ENCODE assay signal across 21 mouse cellular contexts in genomic region chr1:171465749-171466412, GRCm38 (mm10). TPM values are rescaled to one million over a fixed set of nuclear protein-coding genes. Genes with fewer than 3 reads are reported as not detected.
DNase-seq lines count a peak whose midpoint lies in the region; ATAC-seq and TF ChIP-seq lines count a peak whose summit lies in the region.
"Had no signal": no experiment of that assay in that cellular context is flagged by ENCODE, and none has a peak within 500 bp of the region (broad histone marks: within the 10 kb centered on the region; RNA-seq: fewer than 3 reads in every experiment).

No protein-coding gene starts in this region.

- H3K4me3 ChIP-seq in ES-Bruce4 (ENCODE audit: low read depth, low read length) = no peak overlapping the region
- H3K4me3 ChIP-seq: embryonic facial prominence, embryonic 12.5 days; forebrain, embryonic 12.5 days; hindbrain, embryonic 12.5 days had no signal

- peaks cover 29% of the 10 kb centered on the region for H3K36me3 ChIP-seq in ES-Bruce4 (ENCODE audit: control insufficient read depth, insufficient read depth, low read length, poor library complexity, severe bottlenecking)
- H3K36me3 ChIP-seq: embryonic facial prominence, embryonic 12.5 days; forebrain, embryonic 12.5 days; G1E; hindbrain, embryonic 12.5 days had no signal

- ATAC-seq in common myeloid progenitor, adult 5-6 weeks (replicated peaks; ENCODE audit: low read depth, poor library complexity, severe bottlenecking) = peak; percentile 53; the same call in 1 of the 2 replicates
- ATAC-seq: forebrain, embryonic 16.5 days; hindbrain, embryonic 16.5 days; inflammation-experienced regulatory T-cells, adult 6 months; intestine, postnatal 0 days had no signal

- H3K27ac ChIP-seq in ES-Bruce4 (ENCODE audit: insufficient read depth, low read length) = 0 out of 2 replicates have a peak overlapping the region, but pooled peaks have one; percentile 19
- H3K27ac ChIP-seq: embryonic facial prominence, embryonic 12.5 days; forebrain, embryonic 12.5 days; hindbrain, embryonic 12.5 days had no signal

- no peaks in the 10 kb centered on the region; the same call in none of the 2 replicates for H3K9me3 ChIP-seq in ES-Bruce4 (replicated peaks; ENCODE audit: control insufficient read depth, insufficient read depth, low read length, poor library complexity, severe bottlenecking)
- H3K9me3 ChIP-seq: embryonic facial prominence, embryonic 12.5 days; forebrain, embryonic 12.5 days; G1E; hindbrain, embryonic 12.5 days had no signal

- H3K27me3 ChIP-seq in ES-Bruce4 (ENCODE audit: control insufficient read depth, insufficient read depth, low read length, poor library complexity, severe bottlenecking) = no peaks in the 10 kb centered on the region
- H3K27me3 ChIP-seq: embryonic facial prominence, embryonic 12.5 days; forebrain, embryonic 12.5 days; hindbrain, embryonic 12.5 days had no signal

- no peak for TF ChIP-seq POLR2A in ES-Bruce4 (IDR thresholded peaks at IDR 0.05; ENCODE audit: insufficient read depth, low read length)

- TF ChIP-seq EP300 in ES-Bruce4 (IDR thresholded peaks at IDR 0.05; ENCODE audit: insufficient read depth, low read depth, low read length) = no peak

- TF ChIP-seq CTCF in ES-Bruce4 (IDR thresholded peaks at IDR 0.05; ENCODE audit: low read depth, low read length) = no peak

- peak; percentile 41 for DNase-seq in heart, adult 11 months
- no peak for DNase-seq in heart, adult 18-20 months
- DNase-seq in R1 (ENCODE audit: low read depth, low spot score) (peak; percentile 87), adipocyte (ENCODE audit: low spot score) (no peak)
- no peak for DNase-seq in adrenal gland, postnatal 4 days (ENCODE audit: low spot score in 2 of 2)
- no peak for DNase-seq in lung, postnatal 36 days
- DNase-seq: adrenal gland, adult 8-10 months; cerebellum, adult 2 months; cerebellum, postnatal 10 days; gastrocnemius, postnatal 10 days; heart, postnatal 4 days had no signal

- H3K4me1 ChIP-seq in ES-Bruce4 (ENCODE audit: control insufficient read depth, insufficient read depth, low read length) = no peaks in the 10 kb centered on the region
- H3K4me1 ChIP-seq: embryonic facial prominence, embryonic 12.5 days; forebrain, embryonic 12.5 days; hindbrain, embryonic 12.5 days had no signal

- no peak overlapping the region for H3K9ac ChIP-seq in ES-Bruce4 (ENCODE audit: low read depth, poor library complexity, severe bottlenecking)
- H3K9ac ChIP-seq: embryonic facial prominence, embryonic 12.5 days; forebrain, embryonic 12.5 days; hindbrain, embryonic 12.5 days had no signal

RNA-seq across cellular contexts. Expression of gene F11r, which starts 28.5 kb away (rescaled TPM):
- total RNA-seq in heart, adult 18-20 months (2021) = 10 to 100 TPM; 33.3 to 34.1 TPM
- 123 and 146 TPM in 2 replicates for polyA plus RNA-seq in ES-Bruce4 (2011; ENCODE audit: insufficient read depth, insufficient read length, low read depth, missing spikeins)
- 1.1 and 5.4 TPM in 2 replicates for total RNA-seq in common myeloid progenitor, adult 5-6 weeks (2017)
- total RNA-seq in adrenal gland, postnatal 4 days (2021) = 10 to 100 TPM; 43.0 to 47.0 TPM
- polyA plus RNA-seq: G1E had no signal

RNA-seq across cellular contexts. Expression of gene Alyref2, which starts 37.4 kb away (rescaled TPM):
- 1 to 10 TPM; 1.6 to 2.6 TPM for total RNA-seq in heart, adult 18-20 months (2021)
- polyA plus RNA-seq in ES-Bruce4 (2011; ENCODE audit: insufficient read depth, insufficient read length, low read depth, missing spikeins) = 4.7 and 5.2 TPM in 2 replicates
- total RNA-seq in common myeloid progenitor, adult 5-6 weeks (2017) = 4.8 and 13.0 TPM in 2 replicates
- 1 to 10 TPM; 8.5 to 9.1 TPM for total RNA-seq in adrenal gland, postnatal 4 days (2021)

RNA-seq across cellular contexts. Expression of gene Tstd1, which starts 47.2 kb away (rescaled TPM):
- 1 to 10 TPM in 1 of 2 experiments, not detected in 1; 1.6 TPM for total RNA-seq in heart, adult 18-20 months (2021)
- polyA plus RNA-seq in ES-Bruce4 (2011; ENCODE audit: insufficient read depth, insufficient read length, low read depth, missing spikeins) = 9.9 TPM in 2 replicates
- 0.18 and 1.2 TPM in 2 replicates for total RNA-seq in common myeloid progenitor, adult 5-6 weeks (2017)
- 10 to 100 TPM in 1 of 2 experiments, 1 to 10 TPM in 1; 6.3 to 15.1 TPM for total RNA-seq in adrenal gland, postnatal 4 days (2021)

RNA-seq across cellular contexts. Expression of gene Usf1, which starts 54.8 kb away (rescaled TPM):
- total RNA-seq in heart, adult 18-20 months (2021) = 10 to 100 TPM; 40.1 to 42.5 TPM
- 57.7 and 79.4 TPM in 2 replicates for polyA plus RNA-seq in ES-Bruce4 (2011; ENCODE audit: insufficient read depth, insufficient read length, low read depth, missing spikeins)
- total RNA-seq in common myeloid progenitor, adult 5-6 weeks (2017) = 47.1 and 48.6 TPM in 2 replicates
- total RNA-seq in adrenal gland, postnatal 4 days (2021) = 10 to 100 TPM; 81.4 to 84.8 TPM

Comparison
In these comparisons a context has a peak if more than half of its experiments do, and no peak if none do; other contexts are left out.
1. DNase-seq: peak in heart, adult 11 months (single experiment) and R1 (single experiment); none in heart, adult 18-20 months (0 of 2), adrenal gland, postnatal 4 days (0 of 2), adipocyte (single experiment) and lung, postnatal 36 days (single experiment).